Mouse (Mus musculus): ENCODE results near the gene Ets1. TPM values are rescaled to one million over a fixed set of nuclear protein-coding genes. Genes with fewer than 3 reads are reported as not detected.
A peak's percentile ranks its signal among the peaks of the same experiment; 100 is the strongest.

The Ets1 gene
- polyA plus RNA-seq, 1 experiment from 2014 or later, result 48.1 TPM

- no peak overlapping the region for H3K4me3 ChIP-seq (replicated peaks; ENCODE audit: low read depth, low read length)
- DNase-seq (ENCODE audit: low spot score) (no peak), ATAC-seq (replicated peaks; ENCODE audit: low FRiP score, low read depth) (no peak)
- no peak for TF ChIP-seq CTCF (IDR thresholded peaks at IDR 0.05; ENCODE audit: low read depth)
- H3K27ac ChIP-seq, result 0 out of 2 replicates have a peak overlapping the region, but pooled peaks have one; percentile 44
- no peaks in the 10 kb centered on the region for H3K36me3 ChIP-seq (ENCODE audit: insufficient read depth, low read length)
- peaks cover 43% of the 10 kb centered on the region for H3K4me1 ChIP-seq (replicated peaks; ENCODE audit: insufficient read depth, low read length)
- WGBS, result 64% methylated on average over 9 of the region's 9 CpGs
- H3K27me3 ChIP-seq (ENCODE audit: insufficient read depth, low read length), result no peaks in the 10 kb centered on the region
- no peak overlapping the region for H3K9ac ChIP-seq (ENCODE audit: low read depth, low read length)
- H3K9me3 ChIP-seq (replicated peaks; ENCODE audit: low read length), result no peaks in the 10 kb centered on the region
- no peak overlapping the region for H3K4me2 ChIP-seq (ENCODE audit: low read length)
Measured at GRCm38 (mm10) chr9:32705827-32706478, 69.9 kb downstream of the Ets1 start.

- H3K9me3 ChIP-seq (replicated peaks; ENCODE audit: low read length), result no peaks in the 10 kb centered on the region
- H3K27me3 ChIP-seq (ENCODE audit: insufficient read depth, low read length), result no peaks in the 10 kb centered on the region
- H3K4me3 ChIP-seq (replicated peaks; ENCODE audit: low read depth, low read length), result no peak overlapping the region
- H3K36me3 ChIP-seq (ENCODE audit: insufficient read depth, low read length), result no peaks in the 10 kb centered on the region
- no peak overlapping the region for H3K4me2 ChIP-seq (ENCODE audit: low read length)
- ATAC-seq (replicated peaks; ENCODE audit: low FRiP score, low read depth) (no peak), DNase-seq (ENCODE audit: low spot score) (no peak)
- no peak for TF ChIP-seq CTCF (IDR thresholded peaks at IDR 0.05; ENCODE audit: low read depth)
- H3K9ac ChIP-seq (ENCODE audit: low read depth, low read length), result no peak overlapping the region
- peaks cover 54% of the 10 kb centered on the region for H3K4me1 ChIP-seq (replicated peaks; ENCODE audit: insufficient read depth, low read length)
- no peak overlapping the region for H3K27ac ChIP-seq
- 59% methylated on average over 3 of the region's 3 CpGs for WGBS
Measured at GRCm38 (mm10) chr9:32707436-32707835, 71.4 kb downstream of the Ets1 start.

GRCm38 (mm10) chr9:32708491-32708890, 72.5 kb downstream of the Ets1 start:
- no peak for ATAC-seq (replicated peaks; ENCODE audit: low FRiP score, low read depth)
- H3K9ac ChIP-seq (ENCODE audit: low read depth, low read length), result no peak overlapping the region

GRCm38 (mm10) chr9:32709359-32709758, 73.3 kb downstream of the Ets1 start:
- H3K4me3 ChIP-seq (replicated peaks; ENCODE audit: low read depth, low read length), result no peak overlapping the region
- peak overlapping the region; percentile 6 for H3K4me2 ChIP-seq (ENCODE audit: low read length)
- 0 out of 2 replicates have a peak overlapping the region, but pooled peaks have one; percentile 19 for H3K27ac ChIP-seq
- no peak for TF ChIP-seq CTCF (IDR thresholded peaks at IDR 0.05; ENCODE audit: low read depth)
- peak; percentile 86 for DNase-seq (ENCODE audit: low spot score)
- H3K27me3 ChIP-seq (ENCODE audit: insufficient read depth, low read length), result no peaks in the 10 kb centered on the region
- no peaks in the 10 kb centered on the region for H3K36me3 ChIP-seq (ENCODE audit: insufficient read depth, low read length)
- WGBS, result 9% methylated on average over 5 of the region's 5 CpGs
- H3K9me3 ChIP-seq (replicated peaks; ENCODE audit: low read length), result no peaks in the 10 kb centered on the region
- peaks cover 65% of the 10 kb centered on the region for H3K4me1 ChIP-seq (replicated peaks; ENCODE audit: insufficient read depth, low read length)
- ATAC-seq (replicated peaks; ENCODE audit: low FRiP score, low read depth), result no peak; the same call in 1 of the 2 replicates
- H3K9ac ChIP-seq (ENCODE audit: low read depth, low read length), result no peak overlapping the region

More at GRCm38 (mm10) chr9:32708491-32708890, 72.5 kb downstream of the Ets1 start:
- no peaks in the 10 kb centered on the region for H3K36me3 ChIP-seq (ENCODE audit: insufficient read depth, low read length)
- DNase-seq (ENCODE audit: low spot score), result no peak
- H3K9me3 ChIP-seq (replicated peaks; ENCODE audit: low read length), result no peaks in the 10 kb centered on the region
- H3K4me2 ChIP-seq (ENCODE audit: low read length), result no peak overlapping the region
- H3K4me3 ChIP-seq (replicated peaks; ENCODE audit: low read depth, low read length), result no peak overlapping the region
- H3K27ac ChIP-seq, result no peak overlapping the region
- no peak for TF ChIP-seq CTCF (IDR thresholded peaks at IDR 0.05; ENCODE audit: low read depth)
- peaks cover 61% of the 10 kb centered on the region for H3K4me1 ChIP-seq (replicated peaks; ENCODE audit: insufficient read depth, low read length)
- H3K27me3 ChIP-seq (ENCODE audit: insufficient read depth, low read length), result no peaks in the 10 kb centered on the region
- 67% methylated on average over 6 of the region's 6 CpGs for WGBS

GRCm38 (mm10) chr9:32709764-32710734, 74.0 kb downstream of the Ets1 start:
- peak overlapping the region; percentile 19 for H3K27ac ChIP-seq
- ATAC-seq (replicated peaks; ENCODE audit: low FRiP score, low read depth) (no peak; the same call in 1 of the 2 replicates), DNase-seq (ENCODE audit: low spot score) (no peak)
- H3K27me3 ChIP-seq (ENCODE audit: insufficient read depth, low read length), result no peaks in the 10 kb centered on the region
- no peak for TF ChIP-seq CTCF (IDR thresholded peaks at IDR 0.05; ENCODE audit: low read depth)
- H3K9ac ChIP-seq (ENCODE audit: low read depth, low read length), result no peak overlapping the region
- peaks cover 71% of the 10 kb centered on the region for H3K4me1 ChIP-seq (replicated peaks; ENCODE audit: insufficient read depth, low read length)
- WGBS, result 42% methylated on average over 17 of the region's 17 CpGs
- H3K9me3 ChIP-seq (replicated peaks; ENCODE audit: low read length), result no peaks in the 10 kb centered on the region
- peak overlapping the region; percentile 6; the same call in 1 of the 2 replicates for H3K4me2 ChIP-seq (ENCODE audit: low read length)
- H3K36me3 ChIP-seq (ENCODE audit: insufficient read depth, low read length), result no peaks in the 10 kb centered on the region
- no peak overlapping the region for H3K4me3 ChIP-seq (replicated peaks; ENCODE audit: low read depth, low read length)

DNA sequence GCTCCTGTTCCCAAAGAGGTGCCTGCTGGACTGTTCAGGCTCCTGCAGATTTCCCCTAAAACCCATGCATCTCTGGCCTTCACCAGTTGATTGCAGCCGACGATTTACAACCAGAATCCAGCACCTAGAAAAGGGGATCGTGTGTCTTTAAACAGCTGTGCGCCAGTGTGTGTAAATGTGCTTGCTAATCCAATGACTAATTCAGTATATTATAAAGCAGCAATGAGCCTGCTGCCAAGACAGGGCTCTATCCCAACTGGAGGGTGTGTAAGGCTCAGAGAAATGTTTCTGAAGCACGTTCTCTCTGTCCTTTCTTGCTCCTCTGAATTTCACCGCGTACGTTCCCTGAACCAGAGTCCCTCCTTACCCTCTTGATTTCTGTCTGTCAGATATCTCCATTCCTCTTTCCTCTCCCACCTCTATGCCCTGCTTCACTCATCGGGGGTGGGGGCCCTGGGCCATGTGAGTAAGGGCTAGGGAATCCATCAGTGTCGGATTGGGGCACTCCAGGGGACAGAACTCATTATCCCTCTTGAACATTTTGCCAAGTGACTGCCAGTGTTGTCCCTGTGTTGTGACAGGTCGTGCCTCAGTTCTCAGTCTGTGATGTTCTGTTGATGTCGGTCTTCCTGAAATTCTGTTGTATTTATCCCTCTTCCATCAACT, 75.1 kb downstream of the Ets1 start:
- Histone ChIP-seq H3K4me1 (replicated peaks; ENCODE audit: insufficient read depth, low read length) (peaks cover 75% of the 10 kb centered on the region), H3K4me2 (ENCODE audit: low read length) (0 out of 2 replicates have a peak overlapping the region, but pooled peaks have one; percentile 7), H3K4me3 (replicated peaks; ENCODE audit: low read depth, low read length) (no peak overlapping the region), H3K36me3 (ENCODE audit: insufficient read depth, low read length) (no peaks in the 10 kb centered on the region), H3K9ac (ENCODE audit: low read depth, low read length) (no peak overlapping the region), H3K9me3 (replicated peaks; ENCODE audit: low read length) (no peaks in the 10 kb centered on the region), H3K27me3 (ENCODE audit: insufficient read depth, low read length) (no peaks in the 10 kb centered on the region), H3K27ac (0 out of 2 replicates have a peak overlapping the region, but pooled peaks have one; percentile 19)
- ATAC-seq (replicated peaks; ENCODE audit: low FRiP score, low read depth) (no peak), DNase-seq (ENCODE audit: low spot score) (peak; percentile 55)
- no peak for TF ChIP-seq CTCF (IDR thresholded peaks at IDR 0.05; ENCODE audit: low read depth)
- WGBS, result 34% methylated on average over 12 of the region's 12 CpGs
